Mouse (Mus musculus): ENCODE measurements at regions not wholly inside any gene's neighbourhood (a gene's known extent, or its start where the extent isn't known, plus 50 kb on each side); places are given as distances from the start of the nearest gene placed in this dataset.

DNA sequence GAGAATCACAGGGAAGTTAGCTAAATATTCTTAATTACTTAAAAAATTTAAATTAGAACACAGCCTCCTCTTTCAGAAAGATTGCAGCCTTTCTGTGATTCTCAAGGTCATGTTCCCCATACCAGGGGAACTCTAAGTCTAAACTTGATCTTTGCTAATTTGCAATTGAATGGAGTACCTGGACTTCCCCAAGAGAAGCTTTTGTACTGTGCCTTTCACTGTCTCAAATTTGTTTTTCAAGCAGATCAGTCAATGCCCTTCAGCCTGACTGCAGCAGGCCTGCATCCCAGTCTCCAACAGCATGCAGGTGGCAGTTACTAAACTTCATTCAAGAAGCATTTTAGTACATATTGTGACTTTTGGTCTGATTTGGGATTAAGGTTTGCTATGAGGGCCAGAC is 611.8 kb downstream of the Snca start:
- no peaks in the 10 kb centered on the region for H3K9me3 ChIP-seq (replicated peaks)

DNA sequence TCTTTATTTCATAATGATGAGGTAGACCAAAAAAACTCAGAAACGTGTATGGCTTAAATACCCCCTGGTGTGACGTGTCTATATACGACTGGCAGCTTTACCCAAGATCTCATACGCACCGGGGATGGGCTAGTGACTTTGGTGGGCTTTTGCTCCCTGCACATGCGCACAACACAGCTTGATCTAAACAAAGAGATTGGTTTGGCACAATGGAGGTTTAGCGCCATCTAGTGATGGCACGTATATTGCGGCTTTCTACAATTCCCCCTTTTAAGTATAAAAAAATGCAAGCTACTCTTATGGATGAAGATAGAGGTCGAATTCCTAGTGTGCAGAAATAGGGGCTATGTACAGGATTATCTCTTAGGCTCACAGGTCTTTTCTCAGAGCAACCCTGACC is 628.1 kb downstream of the Snca start:
- WGBS = 78% methylated on average over 10 of the region's 10 CpGs
- peak; percentile 58 for DNase-seq (ENCODE audit: low spot score)

More for the DNA sequence above, 611.8 kb downstream of the Snca start:
- Histone ChIP-seq H3K27me3 (ENCODE audit: low read depth, poor library complexity, severe bottlenecking) (no peaks in the 10 kb centered on the region), H3K27ac (no peak overlapping the region), H3K4me3 (no peak overlapping the region), H3K4me1 (no peaks in the 10 kb centered on the region), H3K36me3 (no peaks in the 10 kb centered on the region)
- no peak for DNase-seq (ENCODE audit: low spot score)

More for the DNA sequence above, 628.1 kb downstream of the Snca start:
- no peaks in the 10 kb centered on the region for H3K4me1 ChIP-seq
- no peaks in the 10 kb centered on the region for H3K36me3 ChIP-seq
- H3K27me3 ChIP-seq (ENCODE audit: low read depth, poor library complexity, severe bottlenecking) = no peaks in the 10 kb centered on the region
- H3K4me3 ChIP-seq = no peak overlapping the region
- no peaks in the 10 kb centered on the region; the same call in 1 of the 2 replicates for H3K9me3 ChIP-seq (replicated peaks)
- no peak overlapping the region for H3K27ac ChIP-seq
